Mouse (Mus musculus): Measurements from ENCODE around the gene Pgm5.
"Not testable (repeated sequence)": the region's sequence is repeated elsewhere in the genome, so short reads cannot be mapped to it uniquely, and the experiment has no call there.

The Pgm5 gene

DNA sequence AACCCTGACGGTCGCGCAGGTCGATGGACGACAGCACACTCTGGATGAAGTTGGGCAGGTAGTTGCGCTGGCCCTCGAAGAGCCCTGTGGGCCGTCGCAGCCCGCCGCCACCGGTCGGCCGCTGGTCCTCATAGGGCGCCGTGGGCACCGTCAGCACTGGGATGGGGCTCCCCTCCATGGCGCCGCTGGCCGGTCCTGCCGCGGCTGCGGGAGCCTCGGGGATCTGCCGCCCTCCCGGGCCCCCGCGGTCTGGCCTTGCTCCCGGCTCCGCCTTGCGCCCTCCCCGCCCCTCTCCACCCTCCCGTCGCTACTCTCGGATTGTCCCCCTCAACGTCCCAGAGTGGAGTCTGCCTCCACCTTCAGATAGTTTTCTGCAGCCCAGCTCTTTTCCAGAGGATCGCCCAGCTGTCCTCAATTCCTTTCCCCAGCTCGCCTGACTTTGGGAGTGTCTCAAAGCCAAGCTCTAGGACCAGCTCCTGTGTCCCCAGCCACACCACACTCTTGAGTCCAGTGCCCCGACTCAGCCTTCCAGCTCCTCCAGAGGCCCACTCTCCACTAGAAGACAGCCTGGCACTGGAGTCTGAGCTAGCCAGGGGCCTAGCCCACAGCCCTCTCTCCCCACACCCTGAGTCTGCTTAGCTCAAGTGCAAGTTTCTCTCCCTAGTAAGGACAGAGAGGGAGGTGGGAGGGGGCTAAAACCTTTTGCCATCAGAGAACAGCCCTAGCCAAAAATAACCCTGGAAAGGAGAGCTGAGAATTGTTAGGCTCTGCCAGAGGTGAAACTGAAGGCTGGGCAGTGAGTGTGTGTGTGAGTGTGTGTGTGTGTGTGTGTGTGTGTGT, at the start of gene Pgm5:
TSS of gene Pgm5 (minus strand) at position 244 of the 840 bp plus-strand sequence.
- peak; percentile 29 for DNase-seq

DNA sequence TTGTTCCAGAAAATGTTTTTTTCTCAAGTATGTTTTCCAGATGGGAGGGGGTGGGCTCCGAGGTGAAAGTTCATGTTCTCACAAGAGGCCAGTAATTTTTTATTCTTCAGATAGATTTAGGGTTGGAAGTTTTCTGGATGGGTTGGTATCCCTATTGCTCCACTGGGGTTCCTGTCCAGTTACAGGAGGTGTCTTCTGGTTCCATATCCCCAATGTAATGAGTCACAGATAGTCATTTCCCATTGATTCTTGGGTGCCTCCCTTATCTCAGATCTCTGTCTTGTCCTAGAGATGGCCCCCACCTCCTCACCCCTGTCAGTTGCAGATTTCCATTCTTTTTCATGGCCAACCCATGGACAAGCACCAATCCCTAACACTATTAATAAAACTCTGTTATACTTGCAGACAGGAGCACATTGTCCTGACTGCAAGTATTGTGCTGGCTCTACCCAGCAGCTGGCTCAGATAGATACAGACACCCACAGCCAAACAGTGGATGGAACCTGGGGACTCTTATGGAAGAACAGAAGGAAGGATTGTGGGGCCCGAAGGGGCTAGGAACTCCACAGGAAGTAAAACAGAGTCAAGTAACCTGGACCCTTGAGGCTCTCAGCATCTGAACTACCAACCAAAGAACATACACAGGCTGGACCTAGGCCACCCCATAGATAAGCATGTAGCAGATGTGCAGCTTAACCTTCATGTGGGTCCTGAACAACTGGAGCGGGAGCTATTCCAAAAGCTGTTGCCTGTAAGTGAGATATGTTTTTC, 46.9 kb upstream of the Pgm5 start:
- no peak for DNase-seq

DNA sequence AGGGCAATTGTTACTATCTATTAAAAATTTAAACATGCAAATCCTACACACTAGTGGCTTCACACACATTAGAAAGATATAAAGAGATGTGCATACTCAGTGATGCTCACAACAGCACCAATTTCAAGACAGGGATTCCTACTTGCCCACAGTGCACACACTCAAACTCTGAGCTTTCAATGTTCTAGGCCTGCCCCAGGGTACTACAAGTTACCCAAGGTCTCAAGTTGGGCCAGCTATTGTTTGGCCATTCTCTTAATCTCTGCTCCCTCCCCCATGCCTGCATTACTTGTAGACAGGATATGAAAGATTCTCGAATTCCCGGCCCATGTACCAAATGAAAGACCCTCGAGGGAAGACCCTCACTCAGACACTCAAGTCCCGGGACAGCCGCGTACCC, 46.0 kb upstream of the Pgm5 start:
- no peak for DNase-seq

DNA sequence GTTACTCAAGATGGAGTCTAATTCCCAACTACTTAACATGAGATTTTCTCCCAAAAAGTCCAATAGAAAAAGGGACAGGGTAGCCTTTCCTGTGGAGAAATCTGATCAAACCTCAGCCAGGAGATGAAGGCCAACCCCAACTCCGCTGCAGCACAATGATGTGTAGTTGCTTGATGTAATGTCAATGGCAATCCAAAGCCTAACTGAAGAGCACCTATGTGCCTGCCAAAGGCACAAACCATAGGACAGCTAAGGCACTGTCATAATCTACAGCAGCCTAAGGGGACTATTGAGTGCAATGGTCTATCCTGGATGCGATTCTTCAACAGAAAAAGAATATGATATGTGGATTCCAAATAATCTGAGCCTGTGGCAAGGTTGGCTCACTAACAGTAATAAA, 41.2 kb upstream of the Pgm5 start:
- DNase-seq: no peak

DNA sequence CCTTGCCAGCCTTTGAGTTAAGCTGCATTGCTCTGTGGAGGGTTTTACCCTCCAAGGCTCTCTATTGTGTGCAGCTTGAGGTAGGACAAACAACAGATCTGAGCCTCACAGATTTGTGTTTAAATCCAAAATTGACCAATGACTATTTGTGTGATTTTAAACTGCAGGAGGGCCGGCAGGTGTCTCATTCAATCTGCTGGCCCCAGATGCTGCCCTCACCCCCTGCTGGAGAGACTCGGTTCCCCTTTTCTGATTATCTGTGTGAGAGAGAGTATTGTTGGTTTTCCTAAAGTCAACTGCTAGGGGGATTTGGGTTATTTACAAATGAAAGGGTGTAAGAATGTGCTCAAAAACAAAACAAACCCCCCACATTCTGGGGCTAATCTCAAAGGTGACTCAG, 40.6 kb upstream of the Pgm5 start:
- no peak for DNase-seq

DNA sequence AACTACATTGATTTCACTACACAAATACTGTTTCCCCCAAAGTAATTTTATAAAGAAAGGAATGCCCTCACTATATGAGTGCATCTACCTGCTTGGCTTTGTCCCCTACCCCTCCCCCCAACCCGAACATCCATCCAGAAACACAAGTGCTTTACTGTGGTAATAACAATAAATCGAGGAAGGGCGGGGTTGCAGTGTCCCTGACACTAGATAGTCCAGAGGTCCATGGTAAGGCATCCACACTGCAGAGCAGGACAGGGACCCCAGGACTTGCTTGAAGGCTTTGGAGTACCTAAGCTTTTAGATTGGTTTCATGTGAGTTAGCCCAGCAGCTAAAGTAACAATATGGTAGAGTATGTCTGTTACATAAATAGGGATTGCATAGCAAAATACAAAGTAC, 40.0 kb upstream of the Pgm5 start:
- DNase-seq: no peak

DNA sequence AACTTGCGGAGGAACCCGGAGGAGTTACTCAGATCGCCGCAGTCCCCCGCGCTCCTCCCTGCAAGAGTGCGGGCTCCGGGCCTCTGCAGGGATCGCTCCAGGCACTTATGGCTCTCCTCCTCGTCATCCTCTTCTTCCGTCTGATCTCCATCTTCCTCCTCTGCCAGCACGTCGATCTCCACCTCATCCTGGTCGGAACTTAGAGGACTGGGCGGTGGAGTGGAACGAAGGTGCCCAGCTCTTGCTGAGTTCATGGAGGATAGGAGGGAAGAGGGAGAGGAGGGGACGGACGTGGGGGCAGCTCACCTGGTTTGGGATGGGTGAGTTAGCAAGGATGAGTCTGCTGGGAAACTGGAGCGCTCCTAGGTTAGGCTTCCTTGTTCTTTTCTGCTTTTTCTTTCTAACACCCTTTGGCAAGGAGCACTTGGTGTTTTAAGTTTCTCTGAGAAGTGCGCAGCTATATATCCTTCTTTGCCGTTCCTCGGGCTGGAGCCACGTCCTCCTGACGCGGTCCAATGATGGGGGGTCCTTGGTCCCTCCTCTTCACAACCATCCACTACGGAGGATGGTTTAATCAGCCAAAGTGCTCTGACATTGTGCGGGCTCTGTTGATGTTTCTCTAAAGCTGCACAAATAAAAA, 39.0 kb upstream of the Pgm5 start, which contains the start of gene Foxd4:
TSS of gene Foxd4 (minus strand) at position 617 of the 640 bp plus-strand sequence.
- DNase-seq: no peak

DNA sequence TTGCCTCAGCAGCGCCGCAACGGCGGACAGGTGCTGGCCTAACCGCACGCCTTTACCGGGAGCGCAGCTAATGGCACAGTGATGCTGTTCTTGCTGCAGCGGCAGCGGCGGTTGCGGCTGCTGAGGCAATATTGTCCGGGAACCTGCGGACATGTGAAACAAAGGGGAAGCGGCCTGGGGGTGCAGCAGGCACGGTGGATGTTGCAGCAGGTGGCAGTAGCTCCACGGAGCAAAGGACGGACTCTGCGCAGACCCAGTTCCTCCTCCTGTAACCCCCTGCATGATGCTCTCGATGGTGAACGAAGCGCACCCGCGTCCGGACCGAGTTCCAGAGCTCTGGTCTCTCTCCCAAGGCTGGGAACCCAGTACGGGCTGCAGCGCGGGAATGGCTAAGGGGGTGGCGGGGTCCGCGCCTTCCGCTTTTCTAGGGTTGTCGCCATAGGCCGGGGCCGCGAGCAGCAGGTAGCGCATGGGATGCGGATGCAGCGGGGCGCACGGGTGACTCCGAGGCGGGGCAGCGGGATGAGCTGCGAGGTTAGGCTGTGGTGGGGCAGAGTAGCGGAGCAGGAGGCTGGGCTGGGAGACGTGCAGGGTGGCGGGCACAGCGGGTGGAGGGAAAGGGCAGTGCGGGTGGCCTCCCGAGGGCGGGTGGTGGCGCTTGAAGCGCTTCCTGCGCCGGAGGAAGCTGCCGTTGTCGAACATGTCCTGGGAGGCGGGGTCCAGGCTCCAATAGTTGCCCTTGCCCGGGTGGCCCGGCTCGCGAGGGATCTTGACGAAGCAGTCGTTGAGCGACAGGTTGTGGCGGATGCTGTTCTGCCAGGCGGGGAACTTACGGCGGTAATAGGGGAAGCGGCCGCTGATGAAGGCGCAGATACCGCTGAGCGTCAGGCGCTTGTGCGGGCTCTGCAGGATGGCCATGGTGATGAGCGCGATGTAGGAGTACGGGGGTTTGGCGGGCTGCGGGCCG, 38.2 kb upstream of the Pgm5 start:
- no peak for DNase-seq

DNA sequence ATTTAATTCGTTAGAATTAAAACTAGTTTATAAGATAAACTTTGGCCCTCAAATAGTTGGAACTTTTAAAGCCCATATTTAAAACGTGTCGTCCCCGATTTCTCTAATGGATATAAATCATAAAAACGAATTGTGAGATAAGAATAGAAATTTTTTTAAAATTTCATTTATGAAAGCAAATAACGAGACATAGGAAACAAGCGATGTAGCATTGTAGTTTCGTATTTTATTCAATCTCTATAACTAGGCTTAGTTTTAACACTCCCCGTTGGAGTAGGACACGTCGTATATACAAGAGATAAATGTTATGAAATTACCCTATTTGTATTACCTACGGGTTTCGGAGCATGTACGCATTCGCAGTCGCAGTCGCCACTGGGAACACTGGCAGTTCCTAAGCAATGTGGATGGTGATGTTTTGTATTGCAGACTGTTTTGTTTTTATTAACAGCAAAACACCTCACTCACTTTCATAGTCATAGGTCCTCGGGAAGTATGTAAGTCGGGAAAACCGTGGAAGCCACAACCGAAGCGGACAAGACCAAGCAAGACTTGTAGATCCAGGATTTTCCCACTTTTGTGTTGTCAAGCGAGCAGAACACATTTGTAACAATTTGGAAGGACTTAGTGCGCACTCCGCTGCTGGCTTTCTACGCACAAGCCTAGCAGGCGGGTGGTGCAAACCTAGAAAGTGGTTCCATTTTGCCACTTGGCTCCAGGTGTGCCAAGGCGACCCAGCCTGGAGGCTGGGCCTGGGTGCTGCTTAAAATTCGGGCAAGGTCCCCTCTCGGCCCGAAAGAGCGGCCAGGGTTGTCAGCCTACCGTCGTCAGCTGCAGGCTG, 37.3 kb upstream of the Pgm5 start:
- DNase-seq: no peak

DNA sequence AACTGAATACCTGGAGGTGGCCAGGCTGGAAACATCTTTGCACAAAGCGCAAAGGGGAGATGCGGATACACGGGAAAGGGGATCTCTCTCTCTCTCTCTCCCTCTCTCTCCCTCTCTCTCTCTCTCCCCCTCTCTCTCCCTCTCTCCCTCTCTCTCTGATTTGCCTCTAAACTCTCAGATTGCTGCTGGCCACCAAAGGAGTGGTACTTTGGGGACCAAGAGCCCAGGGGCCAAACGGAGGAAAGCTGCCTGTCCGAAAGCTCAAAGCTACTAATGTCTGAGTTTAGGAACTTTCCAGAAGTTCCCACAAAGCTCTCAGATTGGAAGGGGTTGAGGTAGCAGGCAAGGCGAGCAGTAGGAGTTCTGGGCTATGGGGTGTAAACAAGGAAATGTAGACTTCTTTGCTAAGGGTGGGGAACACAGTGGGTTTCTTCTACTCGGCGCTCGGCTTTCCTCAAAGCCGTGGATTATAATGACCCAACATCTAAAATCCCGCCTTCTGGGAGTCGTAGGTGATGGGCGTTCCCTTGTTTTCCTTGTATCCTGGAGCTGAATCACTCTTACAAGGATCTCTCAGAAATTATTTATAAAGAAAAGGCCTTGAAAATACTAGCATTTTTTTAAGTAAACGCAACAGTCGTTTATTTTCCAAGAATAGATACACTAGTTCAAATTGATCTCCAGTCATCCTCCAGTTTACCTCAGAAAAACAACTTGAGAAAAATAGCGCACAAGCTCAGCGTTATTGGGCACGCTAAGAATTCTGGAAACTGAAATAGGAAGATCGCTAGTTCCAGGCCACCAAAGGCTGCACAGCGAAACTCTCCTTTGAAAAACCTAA, 36.5 kb upstream of the Pgm5 start:
- DNase-seq: no peak

DNA sequence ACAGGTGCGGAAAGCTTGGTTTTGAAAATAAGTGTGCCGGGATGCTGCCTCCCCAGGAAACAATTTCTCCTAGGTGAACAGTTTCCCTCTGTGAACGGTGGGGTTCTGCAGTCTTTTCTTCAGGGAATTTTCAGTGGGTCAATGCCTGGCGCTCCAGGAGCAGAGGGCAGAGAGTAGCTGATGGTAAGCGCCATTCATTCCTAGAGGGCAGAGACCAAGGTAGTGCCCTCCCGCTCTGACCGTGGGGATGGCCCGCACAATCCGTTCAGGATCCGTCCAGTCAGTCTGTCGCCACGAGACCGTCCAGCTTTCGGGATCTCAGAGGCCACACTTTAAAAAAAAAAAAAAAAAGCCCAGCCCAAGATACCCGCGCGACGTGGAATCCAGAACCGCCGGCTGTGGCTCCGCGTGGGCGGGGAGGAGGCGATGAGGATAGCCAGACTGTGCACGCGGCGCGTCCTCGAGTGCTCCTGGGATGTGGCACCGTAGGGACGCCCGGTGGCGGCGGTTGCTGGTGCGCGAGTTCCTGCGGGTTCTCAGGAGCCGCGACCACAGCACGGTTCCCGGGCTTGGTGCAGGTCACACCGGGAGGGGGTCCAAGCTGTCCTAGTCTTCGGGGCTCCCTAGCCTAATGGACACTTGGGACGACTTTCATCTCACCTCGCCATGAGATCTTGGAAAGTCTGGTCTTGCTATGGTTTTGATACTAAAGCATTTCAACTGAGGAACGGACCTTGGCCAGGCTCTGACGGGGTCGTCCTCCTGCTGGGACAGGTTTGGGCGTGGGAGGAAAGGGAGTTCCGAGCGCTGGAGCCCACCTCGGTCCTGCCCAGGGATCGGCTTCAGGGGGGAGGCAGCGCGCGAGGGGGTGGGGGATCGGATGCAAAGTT, 35.6 kb upstream of the Pgm5 start:
- DNase-seq: no peak

DNA sequence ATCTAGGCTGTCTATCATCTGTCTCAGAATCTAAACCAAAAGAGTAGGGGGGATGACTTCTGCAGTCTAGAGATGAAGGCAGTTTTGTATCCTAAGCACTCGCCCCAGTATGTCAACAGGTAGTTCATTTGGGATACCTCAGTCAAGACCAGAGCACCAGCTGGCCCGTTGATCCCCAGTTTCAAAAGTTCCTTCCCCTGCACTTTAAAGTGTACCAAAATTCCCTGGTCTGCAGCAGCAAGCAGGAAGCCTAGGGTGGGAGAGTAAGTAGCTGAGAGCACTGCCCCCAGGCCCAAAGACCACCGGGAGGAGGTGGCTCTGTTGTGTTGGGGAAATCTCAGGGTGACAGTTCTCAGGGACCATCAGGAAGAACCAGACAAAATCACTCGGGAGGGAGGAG, 34.9 kb upstream of the Pgm5 start:
- no peak for DNase-seq

DNA sequence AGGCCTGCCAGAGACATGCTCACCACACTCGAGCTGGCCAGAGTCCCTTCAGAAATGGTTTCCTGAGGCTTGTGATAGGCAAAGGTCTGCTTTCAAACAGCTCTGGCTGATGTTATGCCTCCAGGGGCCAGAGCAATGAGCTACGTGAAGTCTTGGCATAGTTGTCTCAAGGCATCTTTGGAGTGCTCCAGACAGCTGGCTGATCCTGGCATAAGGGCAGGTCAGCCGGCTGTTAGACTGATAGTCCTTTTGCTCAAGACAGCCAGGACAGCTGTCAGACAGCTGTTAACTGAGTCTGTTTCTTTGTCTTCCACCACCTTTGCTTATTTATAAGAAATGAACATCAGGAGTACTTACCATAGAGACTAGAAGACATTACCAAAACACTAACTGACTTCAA, 25.2 kb upstream of the Pgm5 start:
- no peak for DNase-seq

DNA sequence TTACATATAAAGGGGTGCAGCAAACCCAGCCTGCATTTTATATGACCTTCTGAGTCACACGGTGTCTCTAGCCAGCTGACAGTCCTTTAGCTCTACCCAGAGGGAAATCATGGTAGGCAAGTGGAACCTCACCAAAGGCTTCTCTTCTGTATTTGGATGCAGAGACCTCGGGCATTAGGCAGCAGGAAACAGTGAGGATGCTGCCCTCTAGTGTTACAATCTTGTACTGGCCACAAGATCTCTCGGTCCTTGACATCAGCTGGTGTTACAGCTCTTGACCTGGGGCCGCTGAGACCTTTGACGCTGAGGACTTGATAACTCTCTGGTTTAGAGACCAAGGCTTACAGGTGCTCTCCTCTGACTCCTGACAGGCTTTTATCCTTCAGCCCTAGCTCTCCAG, 23.8 kb upstream of the Pgm5 start:
- peak; percentile 64 for DNase-seq

DNA sequence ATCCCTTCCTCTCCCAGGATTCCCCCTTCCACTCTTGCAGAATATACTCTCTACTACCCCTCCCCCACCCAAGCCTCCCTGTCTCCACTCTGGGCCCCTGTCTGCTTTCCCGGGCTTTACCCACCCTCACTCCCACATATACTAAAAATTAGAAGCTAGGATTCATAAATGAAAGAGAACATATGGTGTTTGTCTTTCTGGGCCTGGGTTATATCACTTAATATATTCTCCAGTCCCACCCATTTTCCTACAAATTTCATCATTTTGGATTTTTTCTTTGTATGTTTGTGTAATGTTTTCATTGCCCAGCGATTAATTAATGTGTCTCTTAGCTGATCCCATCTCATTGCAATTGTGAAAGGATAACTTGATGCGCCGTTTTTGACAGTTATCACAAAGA, 19.6 kb upstream of the Pgm5 start:
- DNase-seq: no peak

DNA sequence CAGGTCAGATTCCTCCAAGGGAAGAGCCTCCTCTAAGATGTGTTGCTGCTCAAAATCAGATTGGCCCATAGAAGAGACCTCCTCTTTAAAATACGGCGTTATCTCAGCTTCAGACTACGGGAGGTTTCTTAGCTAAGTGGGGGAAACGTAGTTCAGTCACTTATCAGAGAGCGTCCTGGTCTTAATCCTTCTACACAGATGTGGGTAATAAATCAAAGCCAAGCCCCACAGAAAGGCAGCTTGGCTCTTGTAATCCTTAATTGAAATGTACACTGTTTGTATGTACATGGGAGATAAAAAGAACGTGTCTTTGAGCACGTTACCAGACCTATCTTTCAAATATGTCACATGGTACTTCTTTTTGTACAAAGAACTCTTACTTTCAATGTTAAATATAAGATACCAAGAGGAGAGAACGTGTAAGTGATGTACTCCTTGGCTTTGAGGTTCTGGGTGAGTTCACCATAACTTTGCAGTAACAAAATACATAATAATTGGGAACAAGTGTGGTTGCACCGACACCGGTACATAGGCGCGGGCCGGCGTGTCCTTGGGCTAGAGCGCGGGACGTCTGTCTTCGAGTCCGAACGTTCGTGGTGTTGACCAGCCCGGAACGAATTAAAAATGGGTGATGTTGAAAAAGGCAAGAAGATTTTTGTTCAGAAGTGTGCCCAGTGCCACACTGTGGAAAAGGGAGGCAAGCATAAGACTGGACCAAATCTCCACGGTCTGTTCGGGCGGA, 13.6 kb upstream of the Pgm5 start, which contains the start of gene Gm10053:
TSS of gene Gm10053 (plus strand) at position 558 of the 742 bp plus-strand sequence.
- not testable (repeated sequence) for DNase-seq

DNA sequence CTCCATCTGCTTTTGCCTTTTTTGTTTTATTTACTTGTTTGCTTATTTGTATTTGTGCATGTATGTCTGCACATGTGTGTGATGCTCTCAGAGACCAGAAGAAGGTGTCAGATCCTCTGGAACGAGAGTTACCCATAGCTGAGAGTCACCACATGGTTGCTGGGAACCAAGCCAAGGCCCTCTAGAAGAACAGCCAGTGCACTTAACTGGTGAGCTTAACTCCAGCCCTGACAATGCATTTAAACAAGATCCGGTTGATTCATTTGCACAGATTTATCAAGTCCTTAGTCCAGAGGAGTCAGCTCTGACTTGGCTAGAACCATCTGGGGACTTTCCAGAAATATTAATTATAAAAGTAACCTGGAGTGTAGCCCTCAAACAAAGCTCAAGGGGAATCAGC, 12.2 kb upstream of the Pgm5 start:
- DNase-seq: peak; percentile 25

DNA sequence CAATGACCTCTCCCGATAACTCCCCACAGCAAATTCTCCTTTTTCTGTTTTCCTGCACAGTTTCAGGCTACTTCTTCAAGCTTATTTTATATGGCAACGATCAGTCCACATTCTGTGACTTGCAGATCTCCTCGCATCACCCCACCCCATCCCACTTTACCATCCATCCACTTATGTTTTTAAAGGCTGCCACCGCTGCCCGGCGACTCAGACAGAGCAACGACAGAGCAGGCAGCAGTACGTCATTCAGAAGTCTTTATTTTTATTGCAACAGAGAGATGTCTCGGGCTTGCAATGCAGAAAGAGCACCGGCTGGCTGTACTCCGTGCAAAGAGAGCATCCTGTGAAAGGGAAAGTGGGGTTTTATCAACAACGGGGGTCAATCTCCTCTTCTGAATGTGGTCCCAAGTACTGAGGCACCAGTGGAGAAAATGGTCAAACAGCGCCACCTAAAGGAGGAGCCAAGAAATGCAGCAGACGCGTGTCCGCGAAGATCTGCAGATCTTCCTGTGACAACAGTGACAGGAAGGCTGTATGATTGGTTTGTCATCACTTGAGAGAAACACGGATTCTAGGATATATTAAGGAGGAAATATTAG, 9.5 kb upstream of the Pgm5 start:
- peak; percentile 81 for DNase-seq
